Mouse (Mus musculus) liver, postnatal 0 days (tissue): ENCODE measurements at regions not wholly inside any gene's neighbourhood (a gene's known extent, or its start where the extent isn't known, plus 50 kb on each side); places are given as distances from the start of the nearest gene placed in this dataset.

Experiments used
- CTCF ChIP-seq: sonication (generic); IDR thresholded peaks from 2 replicates; pipeline ENCODE4 v1.5.1; 2016; ENCODE audit warnings: antibody characterized with exemption, low read depth
- EP300 ChIP-seq: IDR thresholded peaks from 2 replicates; pipeline ENCODE4 v1.6.1; 2016; ENCODE audit warnings: antibody characterized with exemption, low read depth, mild to moderate bottlenecking

GRCm38 (mm10) chr4:131100093-131100795, 156.1 kb downstream of the Matn1 start:
- TF ChIP-seq CTCF (no peak), EP300 (no peak)
